ENCODE assay signal across 10 mouse cellular contexts in the genomic region with DNA sequence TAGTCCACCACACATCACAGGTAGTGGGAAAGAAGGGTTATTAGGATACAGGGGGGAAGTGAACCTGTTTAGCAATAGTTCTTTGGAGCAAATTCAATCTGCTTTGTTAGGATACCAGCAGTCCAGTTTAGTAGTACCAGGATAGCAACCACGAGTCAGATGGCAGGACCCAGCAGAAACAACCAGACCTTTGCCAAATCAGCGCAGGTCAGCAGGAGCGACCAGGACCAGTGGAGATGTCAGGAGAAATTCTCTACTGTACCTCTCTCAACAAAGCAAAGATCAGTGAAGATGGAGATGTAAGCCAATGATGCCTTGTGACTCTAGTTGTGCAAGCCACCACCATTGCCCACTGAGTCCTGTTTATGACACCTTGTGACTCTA.
"Had no signal": no experiment of that assay in that cellular context is flagged by ENCODE, and none has a peak within 500 bp of the region (broad histone marks: within the 10 kb centered on the region; RNA-seq: fewer than 3 reads in every experiment).

No protein-coding gene starts in this region.

- ATAC-seq: liver, postnatal 0 days; lung, postnatal 0 days; midbrain, embryonic 13.5 days; midbrain, embryonic 16.5 days had no signal

- DNase-seq: liver, postnatal 0 days; lung, embryonic 14.5 days; lung, postnatal 36 days; retina, postnatal 1 day; right cerebral cortex, postnatal 25 days; spleen, adult 18-20 months; thymus, postnatal 36 days had no signal
